Mouse (Mus musculus) bone marrow macrophage, adult 2 months (primary cell): ENCODE data around the gene Hltf. TPM values are rescaled to one million over a fixed set of nuclear protein-coding genes. Genes with fewer than 3 reads are reported as not detected.
"Not testable (repeated sequence)": the region's sequence is repeated elsewhere in the genome, so short reads cannot be mapped to it uniquely, and the experiment has no call there.

Experiments
- H3K27ac ChIP-seq: 2 replicates; pipeline ENCODE4 v1.5.1; 2012; ENCODE audit warnings: low read depth, low read length; ENCODE audit not compliant: insufficient read depth
- H3K4me1 ChIP-seq: 2 replicates; pipeline ENCODE4 v1.6.1; 2012; ENCODE audit warnings: low read length; ENCODE audit not compliant: control insufficient read depth, insufficient read depth
- H3K4me3 ChIP-seq: 2 replicates; pipeline ENCODE4 v1.5.1; 2012; ENCODE audit warnings: mild to moderate bottlenecking, low read length, moderate library complexity; ENCODE audit not compliant: insufficient read depth
- CTCF ChIP-seq: IDR thresholded peaks from 2 replicates; pipeline ENCODE4 v1.5.1; 2012; ENCODE audit warnings: low read depth, mild to moderate bottlenecking, low read length, moderate library complexity
- POLR2A ChIP-seq: IDR thresholded peaks from 2 replicates; pipeline ENCODE4 v1.6.1; 2012; ENCODE audit warnings: mild to moderate bottlenecking, low read depth, low read length, borderline replicate concordance
- polyA plus RNA-seq: library from polyadenylated mRNA; stranded (reverse); fragments of >200 nt; gene quantifications from 2 replicates; pipeline ENCODE4 v1.2.4, GENCODE M21; 2012; ENCODE audit not compliant: missing spikeins, insufficient read depth, insufficient read length

Gene Hltf
- polyA plus RNA-seq, 1 experiment, result 43.6 TPM

- TF ChIP-seq POLR2A (no peak), CTCF (no peak)
- H3K27ac ChIP-seq, result no peak overlapping the region
These were observed 46.2 kb downstream of the Hltf start for GRCm38 (mm10) chr3:20103830-20104229.

GRCm38 (mm10) chr3:20104318-20104717 is 46.7 kb downstream of the Hltf start:
- TF ChIP-seq CTCF (no peak), POLR2A (no peak)

More at GRCm38 (mm10) chr3:20103830-20104229, 46.2 kb downstream of the Hltf start:
- Histone ChIP-seq H3K4me1 (0 out of 2 replicates have a peak, but pooled peaks cover 2% of the 10 kb centered on the region), H3K4me3 (no peak overlapping the region)

GRCm38 (mm10) chr3:20104776-20105175 is 47.2 kb downstream of the Hltf start:
- H3K27ac ChIP-seq, result no peak overlapping the region
- H3K4me1 ChIP-seq, result 0 out of 2 replicates have a peak, but pooled peaks cover 2% of the 10 kb centered on the region
- no peak overlapping the region for H3K4me3 ChIP-seq
- TF ChIP-seq CTCF, result no peak

More at GRCm38 (mm10) chr3:20104318-20104717, 46.7 kb downstream of the Hltf start:
- 0 out of 2 replicates have a peak, but pooled peaks cover 2% of the 10 kb centered on the region for H3K4me1 ChIP-seq
- no peak overlapping the region for H3K27ac ChIP-seq
- no peak overlapping the region for H3K4me3 ChIP-seq

- TF ChIP-seq POLR2A (no peak), CTCF (no peak)
These were observed 51.3 kb downstream of the Hltf start for GRCm38 (mm10) chr3:20108881-20109280.

GRCm38 (mm10) chr3:20111913-20112312 is 54.3 kb downstream of the Hltf start:
- TF ChIP-seq CTCF (no peak), POLR2A (no peak)
- no peak overlapping the region for H3K4me3 ChIP-seq
- H3K27ac ChIP-seq, result no peak overlapping the region
- 0 out of 2 replicates have a peak, but pooled peaks cover 4% of the 10 kb centered on the region for H3K4me1 ChIP-seq

More at GRCm38 (mm10) chr3:20108881-20109280, 51.3 kb downstream of the Hltf start:
- Histone ChIP-seq H3K4me1 (0 out of 2 replicates have a peak, but pooled peaks cover 5% of the 10 kb centered on the region), H3K4me3 (no peak overlapping the region), H3K27ac (no peak overlapping the region)

GRCm38 (mm10) chr3:20119044-20119591 is 61.5 kb downstream of the Hltf start:
- TF ChIP-seq CTCF (no peak), POLR2A (no peak)
- H3K4me1 ChIP-seq, result no peaks in the 10 kb centered on the region
- no peak overlapping the region for H3K27ac ChIP-seq
- no peak overlapping the region for H3K4me3 ChIP-seq

- H3K4me1 ChIP-seq, result no peaks in the 10 kb centered on the region
- TF ChIP-seq CTCF, result no peak
- no peak for TF ChIP-seq POLR2A
- H3K4me3 ChIP-seq, result no peak overlapping the region
- H3K27ac ChIP-seq, result no peak overlapping the region
These were observed 62.2 kb downstream of the Hltf start for GRCm38 (mm10) chr3:20119686-20120244.

GRCm38 (mm10) chr3:20121582-20121981 is 64.0 kb downstream of the Hltf start:
- not testable (repeated sequence) for H3K4me3 ChIP-seq, H3K4me1 ChIP-seq, H3K27ac ChIP-seq

- H3K4me1 ChIP-seq, result peaks cover 14% of the 10 kb centered on the region
- no peak overlapping the region for H3K4me3 ChIP-seq
- no peak for TF ChIP-seq CTCF
- TF ChIP-seq POLR2A, result no peak
- no peak overlapping the region for H3K27ac ChIP-seq
These were observed 68.0 kb downstream of the Hltf start for GRCm38 (mm10) chr3:20125604-20126003.

- TF ChIP-seq CTCF, result no peak
- no peak overlapping the region for H3K27ac ChIP-seq
- no peak overlapping the region for H3K4me3 ChIP-seq
- peaks cover 27% of the 10 kb centered on the region for H3K4me1 ChIP-seq
These were observed 69.5 kb downstream of the Hltf start for GRCm38 (mm10) chr3:20127047-20127595.

GRCm38 (mm10) chr3:20129491-20129890 is 71.9 kb downstream of the Hltf start:
- peaks cover 42% of the 10 kb centered on the region for H3K4me1 ChIP-seq
- TF ChIP-seq POLR2A, result no peak
- no peak for TF ChIP-seq CTCF
- H3K27ac ChIP-seq, result peak overlapping the region; percentile 96
- H3K4me3 ChIP-seq, result no peak overlapping the region
